In genomic region chr1:172526380-172527081, GRCm38 (mm10) we compare ENCODE assay signal across 8 mouse cellular contexts. TPM values are rescaled to one million over a fixed set of nuclear protein-coding genes. Genes with fewer than 3 reads are reported as not detected.
DNase-seq lines count a peak whose midpoint lies in the region; ATAC-seq lines count a peak whose summit lies in the region.

No protein-coding gene starts in this region.

- peak overlapping the region; percentile 56 for H3K4me2 ChIP-seq in heart, embryonic 12.5 days
- peak overlapping the region; percentile 46 for H3K4me2 ChIP-seq in liver, embryonic 12.5 days
- H3K4me2 ChIP-seq in midbrain, embryonic 14.5 days (ENCODE audit: low read length), result no peak overlapping the region

- no peaks in the 10 kb centered on the region for H3K9me3 ChIP-seq in heart, embryonic 12.5 days (replicated peaks)
- H3K9me3 ChIP-seq in liver, embryonic 12.5 days (replicated peaks), result no peaks in the 10 kb centered on the region
- H3K9me3 ChIP-seq in midbrain, embryonic 14.5 days (ENCODE audit: control insufficient read depth, low read length), result no peaks in the 10 kb centered on the region

- WGBS in heart, embryonic 12.5 days, result 21% methylated on average over 23 of the region's 23 CpGs
- 3% methylated on average over 23 of the region's 23 CpGs for WGBS in liver, embryonic 12.5 days (ENCODE audit: insufficient replicate concordance)
- 66% methylated on average over 23 of the region's 23 CpGs for WGBS in midbrain, embryonic 14.5 days

- H3K4me1 ChIP-seq in heart, embryonic 12.5 days (replicated peaks), result peaks cover 40% of the 10 kb centered on the region
- peaks cover 26% of the 10 kb centered on the region for H3K4me1 ChIP-seq in liver, embryonic 12.5 days
- H3K4me1 ChIP-seq in midbrain, embryonic 14.5 days (ENCODE audit: control insufficient read depth, insufficient read depth, low read length), result peaks cover 3% of the 10 kb centered on the region; the same call in 1 of the 2 replicates

- peak; percentile 48 for DNase-seq in kidney, adult 9 months
- no peak for DNase-seq in kidney, adult 18-20 months
- peak; percentile 71 to 73 for DNase-seq in natural killer cell, adult 2 months (ENCODE audit: low spot score in 2 of 2)
- DNase-seq in layer of hippocampus, postnatal 14 days (ENCODE audit: low spot score in 2 of 2), result no peak
- no peak for DNase-seq in midbrain, embryonic 14.5 days
- no peak for DNase-seq in layer of hippocampus, postnatal 10 days (ENCODE audit: low spot score in 2 of 2)

- H3K9ac ChIP-seq in heart, embryonic 12.5 days, result 0 out of 2 replicates have a peak overlapping the region, but pooled peaks have one; percentile 20
- no peak overlapping the region for H3K9ac ChIP-seq in liver, embryonic 12.5 days
- no peak overlapping the region for H3K9ac ChIP-seq in midbrain, embryonic 14.5 days (replicated peaks; ENCODE audit: low read length)

- H3K27me3 ChIP-seq in heart, embryonic 12.5 days (replicated peaks), result peaks cover 12% of the 10 kb centered on the region
- H3K27me3 ChIP-seq in liver, embryonic 12.5 days (replicated peaks), result peaks cover 68% of the 10 kb centered on the region
- no peaks in the 10 kb centered on the region; the same call in 1 of the 2 replicates for H3K27me3 ChIP-seq in midbrain, embryonic 14.5 days (ENCODE audit: control insufficient read depth, insufficient read depth, low read length)

- H3K4me3 ChIP-seq in heart, embryonic 12.5 days, result peak overlapping the region; percentile 21; the same call in 1 of the 2 replicates
- H3K4me3 ChIP-seq in liver, embryonic 12.5 days, result peak overlapping the region; percentile 13; the same call in 1 of the 2 replicates
- H3K4me3 ChIP-seq in midbrain, embryonic 14.5 days (replicated peaks; ENCODE audit: low read depth, low read length), result no peak overlapping the region

- ATAC-seq in heart, embryonic 12.5 days (ENCODE audit: insufficient number of reproducible peaks, low FRiP score), result peak; percentile 73
- peak; percentile 71 for ATAC-seq in liver, embryonic 12.5 days
- ATAC-seq in midbrain, embryonic 14.5 days (ENCODE audit: low FRiP score, low TSS enrichment), result no peak

- H3K36me3 ChIP-seq in heart, embryonic 12.5 days, result no peaks in the 10 kb centered on the region
- H3K36me3 ChIP-seq in liver, embryonic 12.5 days, result no peaks in the 10 kb centered on the region
- H3K36me3 ChIP-seq in midbrain, embryonic 14.5 days (ENCODE audit: control insufficient read depth, insufficient read depth, low read length), result no peaks in the 10 kb centered on the region

- H3K27ac ChIP-seq in heart, embryonic 12.5 days (ENCODE audit: poor library complexity, severe bottlenecking), result peak overlapping the region; percentile 90
- peak overlapping the region; percentile 51; the same call in 1 of the 2 replicates for H3K27ac ChIP-seq in liver, embryonic 12.5 days
- H3K27ac ChIP-seq in midbrain, embryonic 14.5 days (replicated peaks; ENCODE audit: low read depth, low read length), result no peak overlapping the region

RNA-seq across cellular contexts. Expression of gene Cfap45, which starts 5.9 kb away (rescaled TPM):
- polyA plus RNA-seq in heart, embryonic 12.5 days (2016; fragmentation: Nextera tagmentation; extraction: Ambion mirVana), result 1.7 and 3.0 TPM in 2 replicates
- 0.55 and 0.79 TPM in 2 replicates for polyA plus RNA-seq in liver, embryonic 12.5 days (2016; fragmentation: Nextera tagmentation; extraction: Ambion mirVana)
- total RNA-seq in layer of hippocampus, postnatal 14 days (2021), result 1 to 10 TPM; 2.7 to 4.4 TPM
- 1.9 and 2.2 TPM in 2 replicates for polyA plus RNA-seq in midbrain, embryonic 14.5 days (2014; fragmentation: Nextera tagmentation; extraction: Ambion mirVana)
- total RNA-seq in layer of hippocampus, postnatal 10 days (2021), result 1 to 10 TPM; 3.3 to 4.9 TPM

RNA-seq across cellular contexts. Expression of gene Tagln2, which starts 26.7 kb away (rescaled TPM):
- polyA plus RNA-seq in heart, embryonic 12.5 days (2016; fragmentation: Nextera tagmentation; extraction: Ambion mirVana), result 351 and 387 TPM in 2 replicates
- 177 and 178 TPM in 2 replicates for polyA plus RNA-seq in liver, embryonic 12.5 days (2016; fragmentation: Nextera tagmentation; extraction: Ambion mirVana)
- total RNA-seq in layer of hippocampus, postnatal 14 days (2021), result 10 to 100 TPM; 14.1 to 15.6 TPM
- 25.7 and 43.5 TPM in 2 replicates for polyA plus RNA-seq in midbrain, embryonic 14.5 days (2014; fragmentation: Nextera tagmentation; extraction: Ambion mirVana)
- total RNA-seq in layer of hippocampus, postnatal 10 days (2021), result 10 to 100 TPM; 20.7 to 21.4 TPM

RNA-seq across cellular contexts. Expression of gene Vsig8, which starts 29.2 kb away (rescaled TPM):
- 0.24 and 0.33 TPM in 2 replicates for polyA plus RNA-seq in heart, embryonic 12.5 days (2016; fragmentation: Nextera tagmentation; extraction: Ambion mirVana)
- polyA plus RNA-seq in liver, embryonic 12.5 days (2016; fragmentation: Nextera tagmentation; extraction: Ambion mirVana), result not detected in 2 replicates
- under 1 TPM; 0.71 to 0.74 TPM for total RNA-seq in layer of hippocampus, postnatal 14 days (2021)
- polyA plus RNA-seq in midbrain, embryonic 14.5 days (2014; fragmentation: Nextera tagmentation; extraction: Ambion mirVana), result 0.22 TPM in 1 of 2 replicates, not detected in the other
- under 1 TPM; 0.51 to 0.85 TPM for total RNA-seq in layer of hippocampus, postnatal 10 days (2021)

RNA-seq across cellular contexts. Expression of gene Igsf9, which starts 44.9 kb away (rescaled TPM):
- polyA plus RNA-seq in heart, embryonic 12.5 days (2016; fragmentation: Nextera tagmentation; extraction: Ambion mirVana), result 11.4 and 11.8 TPM in 2 replicates
- 3.9 and 4.2 TPM in 2 replicates for polyA plus RNA-seq in liver, embryonic 12.5 days (2016; fragmentation: Nextera tagmentation; extraction: Ambion mirVana)
- 1 to 10 TPM; 7.2 to 8.9 TPM for total RNA-seq in layer of hippocampus, postnatal 14 days (2021)
- 49.6 and 52.6 TPM in 2 replicates for polyA plus RNA-seq in midbrain, embryonic 14.5 days (2014; fragmentation: Nextera tagmentation; extraction: Ambion mirVana)
- total RNA-seq in layer of hippocampus, postnatal 10 days (2021), result 10 to 100 TPM; 13.9 to 15.5 TPM

RNA-seq across cellular contexts. Expression of gene Slamf9, which starts 51.4 kb away (rescaled TPM):
- 0.95 and 1.3 TPM in 2 replicates for polyA plus RNA-seq in heart, embryonic 12.5 days (2016; fragmentation: Nextera tagmentation; extraction: Ambion mirVana)
- 1.1 and 1.3 TPM in 2 replicates for polyA plus RNA-seq in liver, embryonic 12.5 days (2016; fragmentation: Nextera tagmentation; extraction: Ambion mirVana)
- not detected for total RNA-seq in layer of hippocampus, postnatal 14 days (2021)
- 0.32 TPM in 1 of 2 replicates, not detected in the other for polyA plus RNA-seq in midbrain, embryonic 14.5 days (2014; fragmentation: Nextera tagmentation; extraction: Ambion mirVana)
- total RNA-seq in layer of hippocampus, postnatal 10 days (2021), result 1 to 10 TPM in 1 of 2 experiments, under 1 TPM in 1; 0.64 to 1.1 TPM

Comparison
In these comparisons a context has a peak if more than half of its experiments do, and no peak if none do; other contexts are left out.
1. DNase-seq: peak in kidney, adult 9 months (single experiment) and natural killer cell, adult 2 months (2 of 2); none in kidney, adult 18-20 months (single experiment), layer of hippocampus, postnatal 14 days (0 of 2), midbrain, embryonic 14.5 days (single experiment) and layer of hippocampus, postnatal 10 days (0 of 2).